Mouse (Mus musculus) gastrocnemius, adult 8-10 months (tissue): ENCODE data around the gene Cpsf4. TPM values are rescaled to one million over a fixed set of nuclear protein-coding genes. Genes with fewer than 3 reads are reported as not detected.
A peak's percentile ranks its signal among the peaks of the same experiment; 100 is the strongest.
"Not testable (repeated sequence)": the region's sequence is repeated elsewhere in the genome, so short reads cannot be mapped to it uniquely, and the experiment has no call there.

Experiments
- DNase-seq, 2 experiments: peaks; one replicate each; pipeline ENCODE4 v3.0.0; 2022; ENCODE audit warnings: low spot score in 2 of 2
- total RNA-seq, 4 experiments: library from RNA; stranded (reverse); gene quantifications; 2 replicates each; pipeline ENCODE4 v1.2.4; 2022

The Cpsf4 gene
- total RNA-seq, 4 experiments from 2014 or later = 7.7 to 10.3 (median 9.5) TPM

DNA sequence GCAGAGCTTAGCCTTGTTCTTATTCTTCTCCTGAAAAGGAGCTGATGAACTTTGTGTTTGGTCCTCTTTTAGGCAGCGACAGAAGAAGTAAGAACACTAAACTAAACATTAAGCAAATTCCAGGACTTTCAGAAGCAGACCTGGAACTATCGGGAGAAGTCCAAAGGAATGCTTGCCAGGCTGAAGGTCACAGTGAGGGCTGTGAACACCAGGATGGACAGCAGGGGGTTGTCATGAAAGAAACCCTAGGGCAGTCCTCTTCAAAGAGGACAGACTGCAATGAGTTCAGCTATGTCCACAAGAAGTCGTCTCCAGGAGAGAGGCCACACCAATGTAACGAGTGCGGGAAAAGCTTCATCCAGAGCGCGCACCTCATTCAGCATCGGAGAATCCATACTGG is 53.0 kb downstream of the Cpsf4 start:
- no peak for DNase-seq

GRCm38 (mm10) chr5:145222840-145223239 is 55.8 kb downstream of the Cpsf4 start:
- no peak for DNase-seq

GRCm38 (mm10) chr5:145223395-145223794 is 56.4 kb downstream of the Cpsf4 start:
- DNase-seq = no peak

- DNase-seq = no peak
Measured at GRCm38 (mm10) chr5:145226453-145226852, 59.4 kb downstream of the Cpsf4 start.

- DNase-seq = not testable (repeated sequence)
Measured at GRCm38 (mm10) chr5:145229283-145229682, 62.3 kb downstream of the Cpsf4 start.

- DNase-seq = no peak
Measured at GRCm38 (mm10) chr5:145230641-145231040, 63.6 kb downstream of the Cpsf4 start.

DNA sequence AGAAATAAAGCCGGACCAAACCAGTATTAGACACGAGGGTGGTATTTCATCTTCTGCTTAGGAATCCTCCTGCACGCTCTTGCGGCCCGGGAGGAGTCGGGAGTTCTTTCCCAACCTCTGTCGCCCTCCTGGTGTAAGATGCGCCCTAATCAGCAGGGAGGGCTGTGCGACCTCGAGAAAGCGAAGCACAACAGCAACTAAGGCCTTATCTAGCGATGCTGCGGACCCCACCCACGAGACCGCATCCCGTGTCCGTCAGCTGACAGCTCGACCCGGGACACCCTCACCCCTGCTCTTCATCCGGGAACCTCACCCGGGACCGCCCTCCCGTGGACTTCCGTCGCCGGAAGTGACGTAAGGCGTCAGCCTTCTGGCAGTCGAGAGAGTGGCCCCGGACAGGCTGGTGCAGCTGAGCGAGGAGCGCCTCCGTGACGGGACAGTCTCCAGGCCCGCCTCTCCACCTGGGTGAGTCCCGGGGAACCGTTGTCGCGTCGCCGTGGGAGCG is 64.4 kb downstream of the Cpsf4 start, which contains the start of gene Zfp655:
Gene Zfp655, plus strand, starts transcription at position 349 of the 505 bp plus-strand sequence.
- peak; percentile 93 to 95 for DNase-seq

Other genes starting within 250 kb of the Cpsf4 start
- gene Smurf1, start 201.4 kb upstream of the Cpsf4 start, total RNA-seq = 10 to 100 TPM; 10.6 to 14.2 (median 11.2) TPM
- not detected for gene Gm4871, start 134.5 kb upstream of the Cpsf4 start, total RNA-seq
- not detected for gene 1700018F24Rik, start 124.2 kb upstream of the Cpsf4 start, total RNA-seq
- 10 to 100 TPM; 23.0 to 27.7 (median 26.2) TPM for gene Arpc1a, start 83.4 kb upstream of the Cpsf4 start, total RNA-seq
- gene Kpna7, start 83.2 kb upstream of the Cpsf4 start, total RNA-seq = not detected
- 10 to 100 TPM; 17.1 to 25.0 (median 18.7) TPM for gene Arpc1b, start 53.0 kb upstream of the Cpsf4 start, total RNA-seq
- gene Pdap1, start 27.0 kb upstream of the Cpsf4 start, total RNA-seq = 10 to 100 TPM; 39.8 to 50.9 (median 45.1) TPM
- 10 to 100 TPM; 46.9 to 59.4 (median 52.6) TPM for gene Bud31, start 26.9 kb upstream of the Cpsf4 start, total RNA-seq
- gene Ptcd1, start 105 bp upstream of the Cpsf4 start, total RNA-seq = 10 to 100 TPM; 10.7 to 12.3 (median 11.0) TPM
- gene Atp5j2, start 24.8 kb downstream of the Cpsf4 start, total RNA-seq = 100 to 1,000 TPM; 621 to 954 (median 825) TPM
- gene Zkscan14, start 34.7 kb downstream of the Cpsf4 start, total RNA-seq = 10 to 100 TPM; 11.6 to 12.3 (median 11.7) TPM
- gene Zkscan5, start 37.3 kb downstream of the Cpsf4 start, total RNA-seq = 10 to 100 TPM in 1 of 4 experiments, 1 to 10 TPM in 3; 7.7 to 10.3 (median 7.9) TPM
- 10 to 100 TPM; 10.1 to 15.3 (median 10.5) TPM for gene Zfp655, start 64.5 kb downstream of the Cpsf4 start, total RNA-seq
- gene Zscan25, start 113.3 kb downstream of the Cpsf4 start, total RNA-seq = 1 to 10 TPM; 8.4 to 9.8 (median 8.9) TPM
- gene Cyp3a57, start 178.1 kb downstream of the Cpsf4 start, total RNA-seq = not detected